Mouse (Mus musculus): ENCODE measurements around the gene Mrap.
A peak's percentile ranks its signal among the peaks of the same experiment; 100 is the strongest.

Gene Mrap

DNA sequence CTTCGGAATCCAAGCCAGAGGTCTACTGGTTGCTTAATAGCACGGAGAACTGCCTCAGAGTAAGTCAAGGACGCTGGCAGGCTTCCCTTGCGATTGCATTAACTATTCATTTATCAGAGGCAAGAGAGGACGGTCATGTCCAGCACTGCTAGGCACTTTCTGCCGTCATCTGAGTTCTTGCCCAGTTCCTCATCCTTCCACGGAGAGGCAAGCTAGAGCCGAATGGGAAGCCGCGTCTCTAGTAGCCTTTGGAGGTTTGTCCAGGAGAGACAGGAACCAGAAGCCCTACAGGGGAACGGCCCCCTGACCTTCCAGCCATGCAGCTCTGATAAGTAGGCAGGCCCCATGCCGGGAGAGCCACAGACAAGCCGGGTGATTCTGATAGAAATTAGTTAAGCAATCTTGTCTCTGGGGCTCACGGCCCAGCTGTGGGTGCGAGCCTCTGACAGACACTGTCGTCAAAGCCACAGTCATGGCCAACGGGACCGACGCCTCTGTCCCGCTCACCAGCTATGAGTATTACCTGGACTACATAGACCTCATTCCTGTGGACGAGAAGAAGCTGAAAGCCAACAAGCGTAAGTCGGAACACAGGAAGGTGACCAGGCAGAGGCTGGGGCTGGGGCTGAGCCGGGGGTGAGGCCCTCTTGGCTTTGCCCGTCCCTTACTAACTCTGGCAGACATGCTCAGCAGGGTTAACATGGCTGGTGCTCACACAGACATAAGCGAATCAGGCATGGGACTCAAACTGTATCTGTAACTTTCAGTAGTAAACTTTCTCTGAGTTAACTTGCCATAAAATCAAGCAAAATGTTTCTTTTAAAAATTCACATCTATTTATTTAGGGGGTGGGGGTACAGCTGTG is at the start of gene Mrap:
Gene Mrap (plus strand): TSS at position 116 of the 865 bp plus-strand sequence.
- no peak for DNase-seq (ENCODE audit: low spot score in 2 of 2)

DNA sequence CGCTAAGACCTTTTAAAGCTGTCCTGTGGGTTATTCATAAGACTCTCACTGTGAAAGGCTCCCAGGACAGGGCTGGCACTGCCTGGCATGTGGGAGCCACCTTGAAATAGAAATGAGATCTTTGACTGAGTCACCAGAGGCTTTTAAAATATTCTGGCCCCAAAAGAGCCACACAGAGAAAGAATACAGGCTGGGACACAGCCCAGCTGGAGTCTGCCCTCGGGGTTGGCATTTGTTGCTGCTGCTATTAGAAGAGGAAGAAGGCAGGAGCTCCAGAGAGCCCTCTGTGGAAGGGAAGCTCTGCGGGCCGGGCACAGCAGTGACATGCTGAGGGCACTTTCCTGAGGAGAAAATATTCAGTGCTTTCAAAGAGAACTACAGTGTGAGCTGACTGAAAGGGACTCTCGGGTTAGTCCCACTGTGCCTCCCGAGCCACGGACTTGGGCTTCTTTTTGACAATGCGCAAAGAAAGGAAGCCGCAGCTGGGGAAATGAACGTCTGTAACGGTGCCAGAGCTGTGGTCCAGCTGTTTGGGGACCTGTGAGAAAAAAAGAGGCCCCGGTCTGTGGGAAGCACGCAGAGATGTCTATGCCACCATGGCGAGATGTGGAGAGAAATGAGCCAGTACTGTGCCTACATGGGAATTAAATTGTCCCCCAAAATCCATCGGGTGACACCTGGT is 45.2 kb upstream of the Mrap start:
- DNase-seq (ENCODE audit: low spot score in 2 of 2), result no peak

DNA sequence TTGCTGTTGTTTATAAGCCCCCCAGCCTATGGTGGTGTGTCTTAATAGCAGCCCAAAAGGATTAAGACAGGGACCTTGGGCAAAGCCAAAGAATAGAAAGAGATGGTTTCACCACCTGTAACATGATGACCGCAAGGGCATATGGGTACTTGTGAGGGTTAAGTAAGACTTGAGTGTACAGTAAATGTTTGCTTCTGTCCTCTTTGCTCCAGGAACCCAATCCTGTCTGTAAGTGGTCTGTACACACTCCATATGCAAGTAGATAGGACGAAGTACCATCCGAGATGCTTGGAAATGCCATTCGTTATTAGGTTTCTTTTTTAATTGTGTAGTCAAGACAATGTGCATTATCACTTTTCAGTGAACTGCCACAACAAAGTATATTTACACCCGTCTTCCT is 44.4 kb upstream of the Mrap start:
- DNase-seq (ENCODE audit: low spot score in 2 of 2), result no peak

DNA sequence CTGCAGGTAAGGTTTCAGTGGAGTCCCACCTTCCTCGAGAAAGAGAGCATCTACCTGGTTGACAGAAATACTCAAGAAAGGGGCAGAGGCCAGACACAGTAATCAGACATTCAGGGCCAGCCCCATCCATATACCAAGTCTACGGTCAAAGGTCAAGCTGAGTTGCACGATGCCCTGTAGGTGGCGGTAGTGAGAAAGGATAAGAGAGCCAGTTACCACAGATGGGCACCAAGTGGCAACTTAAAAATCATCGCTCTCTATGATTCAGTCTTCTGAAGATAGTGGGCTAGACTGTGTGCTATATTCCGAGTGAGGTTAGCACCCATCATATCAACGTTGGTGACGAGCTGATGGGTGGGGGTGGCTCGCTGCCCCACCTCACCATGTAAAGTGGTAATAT is 43.3 kb upstream of the Mrap start:
- no peak for DNase-seq (ENCODE audit: low spot score in 2 of 2)

DNA sequence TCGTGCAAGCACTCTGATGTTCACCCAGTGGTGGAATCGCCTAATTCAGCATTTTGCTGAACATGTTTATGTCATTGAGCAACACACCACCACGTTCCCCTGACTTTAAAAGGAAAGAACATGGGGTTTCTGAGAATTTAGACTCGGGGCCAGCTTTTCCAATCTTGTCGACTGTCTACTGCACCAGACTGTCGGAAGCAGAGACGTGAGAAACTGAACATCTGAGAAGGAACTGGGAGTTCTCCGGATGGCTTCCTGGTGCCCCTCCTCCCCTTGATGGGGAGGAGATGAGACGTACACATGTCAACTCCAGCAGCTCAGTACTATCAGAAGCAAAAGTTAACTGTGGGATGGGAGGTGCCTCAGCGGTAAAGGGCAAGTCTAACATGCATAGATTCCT is 42.9 kb upstream of the Mrap start:
- no peak for DNase-seq (ENCODE audit: low spot score in 2 of 2)

DNA sequence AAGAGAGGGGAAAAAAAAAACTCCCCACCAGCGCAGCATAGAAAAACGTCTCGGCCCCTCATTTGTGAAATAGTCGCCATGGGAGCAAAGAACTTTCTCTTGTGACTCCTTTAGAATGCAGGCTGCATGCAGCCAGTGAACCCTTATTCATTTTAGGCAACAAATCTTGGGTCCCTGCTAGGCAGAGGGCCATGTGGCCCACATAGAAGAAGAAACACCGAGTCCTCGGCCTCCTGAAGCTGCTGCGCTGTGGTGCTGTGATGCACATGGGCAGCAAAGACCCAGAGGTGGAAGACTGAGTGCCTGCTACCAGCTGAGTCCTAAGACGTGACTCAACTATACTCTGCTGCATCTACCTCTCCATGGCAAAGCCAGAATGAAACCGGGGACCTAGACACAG is 41.7 kb upstream of the Mrap start:
- no peak for DNase-seq (ENCODE audit: low spot score in 2 of 2)

DNA sequence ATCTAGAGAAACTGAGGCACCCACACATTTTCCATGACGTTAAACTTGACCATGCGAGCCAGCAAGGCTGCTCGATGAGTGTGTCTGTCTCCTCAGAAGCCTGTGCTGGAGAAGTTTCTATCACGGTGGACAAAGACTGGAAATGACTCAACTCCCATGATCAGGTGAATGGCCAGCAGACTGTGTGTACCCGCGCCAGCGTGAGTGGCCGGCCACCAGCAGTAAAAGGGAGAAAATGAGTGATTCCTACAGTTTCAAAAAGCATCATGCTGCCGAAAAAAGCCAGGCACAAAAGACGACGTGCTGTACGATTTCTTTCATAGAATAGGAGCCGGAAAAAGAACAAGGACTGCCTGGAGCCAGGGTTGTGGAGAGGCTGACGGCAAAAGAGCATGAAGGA is 38.6 kb upstream of the Mrap start:
- DNase-seq (ENCODE audit: low spot score in 2 of 2), result no peak

DNA sequence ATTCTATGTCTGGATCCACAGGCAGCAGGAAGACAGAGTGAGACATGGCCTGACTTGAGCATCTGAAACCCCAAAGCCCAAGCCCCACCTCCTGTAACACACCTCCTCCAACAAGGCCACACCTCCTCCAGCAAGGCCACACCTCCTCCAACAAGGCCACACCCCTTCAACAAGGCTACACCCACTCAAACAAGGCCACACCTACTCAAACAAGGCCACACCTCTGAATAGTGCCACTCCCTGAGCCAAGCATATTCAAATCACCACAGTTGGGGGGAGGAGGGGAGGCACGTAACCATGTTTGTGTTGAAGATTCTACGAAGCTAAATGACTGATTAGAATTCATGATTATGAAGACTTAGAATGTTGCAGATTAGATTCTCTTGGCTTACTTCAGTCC is 36.5 kb upstream of the Mrap start:
- no peak for DNase-seq (ENCODE audit: low spot score in 2 of 2)

DNA sequence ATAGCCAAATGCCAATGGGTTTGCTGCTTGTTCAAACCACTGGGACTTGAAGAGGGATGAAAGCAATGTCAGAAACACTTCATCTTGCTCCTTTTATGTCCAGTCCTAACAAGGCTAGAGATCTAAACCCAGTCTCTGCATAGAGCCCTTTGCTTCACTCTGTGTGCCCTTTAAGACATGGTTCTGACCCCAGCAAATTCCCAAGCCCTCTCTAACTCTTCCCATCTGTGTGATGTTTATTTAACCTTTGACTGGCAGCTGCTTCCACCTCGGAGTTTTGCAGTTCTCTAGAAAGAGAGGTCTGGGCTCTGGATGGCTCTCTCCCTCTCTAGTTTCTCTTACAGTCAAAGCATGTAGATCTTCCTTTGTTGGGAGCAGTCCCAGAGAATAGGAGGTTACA is 34.4 kb upstream of the Mrap start:
- no peak for DNase-seq (ENCODE audit: low spot score in 2 of 2)

DNA sequence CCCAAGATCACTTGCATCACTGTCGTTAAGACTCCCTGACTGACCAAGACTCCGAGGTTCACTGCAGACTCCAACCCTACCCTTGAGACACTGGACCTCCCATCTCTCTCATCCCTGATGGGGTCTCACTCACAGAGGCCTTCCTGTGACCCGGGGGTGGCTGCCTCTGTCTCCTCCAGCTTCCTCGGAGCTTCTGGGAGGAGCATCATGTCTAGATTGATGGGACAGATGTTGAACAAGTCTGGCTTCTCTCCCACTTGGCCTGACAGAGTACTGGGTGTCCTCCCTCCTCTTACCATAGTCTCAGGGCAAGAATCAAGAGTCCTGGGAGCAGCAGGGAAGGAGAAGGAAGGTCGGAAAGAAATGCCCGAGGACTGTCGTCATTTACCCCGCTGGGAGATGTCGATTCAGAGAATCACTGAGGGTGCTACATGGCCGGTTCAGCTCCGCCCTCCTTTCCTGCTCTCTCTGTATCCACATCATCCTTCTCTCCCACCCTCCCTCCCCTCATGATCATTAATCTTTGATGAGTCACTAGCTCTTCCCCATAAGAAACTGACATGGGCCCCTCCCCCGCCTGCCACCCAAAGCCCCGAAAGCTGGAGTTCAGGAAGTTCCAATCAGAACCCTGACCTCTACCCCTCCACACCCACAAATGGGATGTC is 33.7 kb upstream of the Mrap start:
- no peak for DNase-seq (ENCODE audit: low spot score in 2 of 2)

DNA sequence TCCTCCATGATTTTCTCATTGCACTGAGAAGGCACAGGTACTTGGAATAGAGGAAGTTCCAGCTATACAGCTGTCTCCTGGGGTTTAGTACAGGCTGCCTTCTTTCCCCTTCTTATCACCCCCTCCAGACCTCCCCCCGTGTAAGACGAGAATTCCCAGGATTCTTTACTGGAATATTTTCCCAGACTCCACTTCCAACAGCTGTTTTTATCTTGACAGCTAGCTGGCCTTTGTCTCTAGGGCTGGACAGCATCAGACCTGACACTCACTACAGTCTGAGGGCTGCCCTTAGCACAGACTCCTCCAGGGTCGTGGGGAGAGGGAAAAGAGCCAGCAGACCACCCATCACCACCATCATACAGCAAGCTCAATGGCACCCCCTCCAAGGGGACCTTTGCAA is 31.7 kb upstream of the Mrap start:
- DNase-seq (ENCODE audit: low spot score in 2 of 2), result no peak

DNA sequence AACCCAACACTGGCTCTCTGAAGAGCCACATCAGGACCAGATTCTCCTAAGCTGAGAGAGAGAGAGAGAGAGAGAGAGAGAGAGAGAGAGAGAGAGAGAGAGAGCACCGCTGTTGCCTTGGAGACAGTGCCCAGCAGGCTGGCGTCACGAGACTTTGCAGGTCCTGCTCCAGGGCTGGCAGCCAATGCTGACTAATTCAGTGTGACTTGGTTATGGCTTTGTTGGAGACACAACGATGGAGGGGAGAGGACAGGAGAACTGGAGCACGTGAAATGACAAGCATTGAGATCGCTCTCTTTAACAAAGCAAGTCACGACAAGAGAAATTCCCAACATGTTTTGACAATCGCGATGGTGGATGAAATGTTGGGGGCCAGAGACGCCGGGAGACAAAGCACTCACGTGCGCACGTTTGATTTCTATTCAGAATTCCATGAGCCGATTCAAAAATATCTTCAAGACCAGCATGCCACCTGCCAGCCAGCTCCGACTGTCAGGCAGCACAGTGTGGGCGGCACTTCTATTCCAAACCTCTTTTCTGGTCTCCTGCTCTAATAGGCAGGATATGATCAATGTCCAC is 28.2 kb upstream of the Mrap start:
- peak; percentile 57 to 76 for DNase-seq (ENCODE audit: low spot score in 2 of 2)

DNA sequence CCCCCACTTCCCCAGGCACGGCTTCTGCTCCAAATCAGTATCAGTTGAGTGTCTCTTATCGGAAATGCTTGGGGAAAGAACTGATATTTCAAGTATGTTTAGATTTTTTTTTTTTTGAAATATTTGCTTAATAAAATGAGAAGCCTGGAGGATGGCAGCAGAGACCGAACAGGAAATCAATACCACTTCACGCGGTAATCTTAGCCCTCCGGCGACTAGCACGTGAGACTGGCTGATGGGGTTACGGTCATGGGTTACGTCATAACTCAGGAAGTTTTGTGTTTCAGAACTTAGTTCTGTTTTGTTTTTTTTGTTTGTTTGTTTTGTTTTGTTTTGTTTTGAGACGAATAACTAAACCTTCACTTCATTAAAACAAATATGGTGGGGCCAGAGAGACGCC is 27.7 kb upstream of the Mrap start:
- DNase-seq (ENCODE audit: low spot score in 2 of 2), result no peak

DNA sequence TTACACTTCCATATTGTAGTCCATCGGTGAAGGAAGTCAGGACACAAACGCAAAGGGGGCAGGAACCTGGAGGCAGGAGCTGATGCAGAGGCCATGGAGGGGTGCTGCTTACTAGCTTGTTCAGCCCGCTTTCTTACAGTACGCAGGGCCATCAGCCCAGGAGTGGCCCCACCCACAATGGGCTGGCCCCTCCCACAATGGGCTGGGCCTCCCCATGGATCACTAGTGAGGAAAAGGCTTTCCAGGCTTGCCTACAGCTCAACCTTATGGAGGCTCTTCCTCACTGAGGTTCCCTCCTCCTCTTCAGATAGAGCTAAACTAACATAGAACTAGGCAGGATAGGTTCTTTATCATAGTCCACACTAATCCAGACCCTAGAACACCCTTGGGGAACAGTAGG is 14.0 kb upstream of the Mrap start:
- DNase-seq (ENCODE audit: low spot score in 2 of 2), result no peak

DNA sequence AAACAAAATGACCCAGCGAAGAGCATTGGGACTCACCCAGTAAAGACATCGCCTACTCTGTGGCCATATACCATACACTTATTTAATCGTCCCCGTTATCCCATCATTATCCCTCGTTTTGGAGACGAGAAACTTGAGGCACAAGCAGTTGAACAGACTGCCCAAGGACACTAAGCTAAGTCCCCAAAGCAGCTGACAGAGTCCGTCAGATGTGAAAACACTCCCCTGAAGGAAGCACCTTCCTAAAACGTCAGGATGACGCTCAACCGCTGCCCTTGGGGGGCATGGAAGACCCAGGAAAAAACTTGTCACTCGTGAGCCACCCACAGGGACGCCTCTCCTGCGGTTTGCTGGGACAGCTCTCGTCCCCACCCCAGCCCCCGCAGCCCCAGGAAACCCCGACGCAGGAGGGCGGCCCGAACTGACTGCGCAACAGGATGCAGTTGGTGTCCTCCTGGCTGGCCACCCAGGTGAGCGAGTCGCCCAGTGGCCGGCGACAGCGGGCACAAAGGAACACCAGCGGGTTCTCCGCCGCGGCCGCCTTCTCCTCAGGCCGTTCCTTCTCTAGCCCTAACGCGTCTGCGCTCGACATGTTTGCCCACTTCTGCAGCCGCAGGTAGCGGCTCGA is 11.3 kb upstream of the Mrap start:
- DNase-seq (ENCODE audit: low spot score in 2 of 2), result no peak

DNA sequence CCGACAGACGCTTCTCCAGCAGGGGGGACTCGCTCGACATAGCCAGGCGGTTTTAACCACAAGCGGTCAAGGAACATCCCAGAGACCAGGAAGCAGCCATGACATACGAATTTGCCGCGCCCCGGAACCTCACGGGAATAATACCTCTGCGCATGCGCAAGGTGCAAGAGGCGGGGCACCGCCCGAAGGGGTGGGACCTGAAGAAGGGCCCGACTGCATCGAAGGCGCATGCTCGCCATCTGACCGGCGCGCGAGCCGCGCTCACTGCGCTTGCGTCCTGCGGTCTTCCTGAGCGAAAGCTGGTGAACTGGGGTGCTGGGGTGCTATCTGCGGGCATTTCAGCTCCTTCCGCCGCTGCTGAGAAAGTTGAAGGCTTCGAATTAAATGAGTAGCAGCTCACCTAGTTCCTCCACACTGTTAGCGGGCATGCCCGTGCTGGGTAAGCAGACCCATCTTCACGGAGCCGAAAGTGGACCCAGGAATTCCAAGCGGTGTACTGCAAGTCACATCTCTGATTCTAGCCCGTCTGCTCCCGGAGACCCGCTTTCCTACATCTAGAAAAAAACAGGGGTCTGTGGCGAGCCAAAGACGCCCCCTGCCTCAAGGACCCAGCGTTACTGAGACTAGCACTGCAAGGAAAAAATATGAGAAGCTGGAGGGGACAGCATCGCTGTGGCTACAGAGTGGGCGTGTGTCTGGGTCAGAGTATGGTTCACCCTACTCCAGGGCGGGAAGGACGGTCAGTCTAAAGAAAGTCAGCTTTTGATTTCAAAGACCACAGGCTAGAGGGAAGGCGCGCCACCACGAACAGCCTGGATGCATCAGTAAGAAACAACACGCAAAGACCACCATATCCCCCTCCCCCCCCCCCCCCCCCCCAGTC is 10.5 kb upstream of the Mrap start, which contains the start of gene Mis18a:
Gene Mis18a (minus strand): TSS at position 172 of the 883 bp plus-strand sequence.
- peak; percentile 92 to 93 for DNase-seq (ENCODE audit: low spot score in 2 of 2)

DNA sequence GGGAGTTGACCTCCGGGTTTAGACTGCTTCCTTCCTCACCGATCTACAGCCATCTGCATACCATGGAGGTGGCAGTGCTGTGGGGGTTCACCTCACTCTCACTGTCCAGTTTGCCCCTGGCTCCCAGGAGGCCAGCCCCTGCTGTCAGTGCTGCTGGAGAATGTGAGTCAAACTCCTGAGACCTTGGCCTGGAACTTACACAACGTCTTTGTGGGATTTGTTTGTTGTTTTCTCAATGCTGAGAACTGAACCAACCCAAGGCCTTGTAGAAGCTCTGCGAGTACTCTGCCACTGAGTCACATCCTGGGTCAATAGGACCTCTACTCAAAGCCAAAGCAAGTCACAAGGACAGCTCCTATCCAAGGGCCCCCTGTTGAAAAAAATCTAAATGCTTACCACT is 2.4 kb upstream of the Mrap start:
- no peak for DNase-seq (ENCODE audit: low spot score in 2 of 2)

DNA sequence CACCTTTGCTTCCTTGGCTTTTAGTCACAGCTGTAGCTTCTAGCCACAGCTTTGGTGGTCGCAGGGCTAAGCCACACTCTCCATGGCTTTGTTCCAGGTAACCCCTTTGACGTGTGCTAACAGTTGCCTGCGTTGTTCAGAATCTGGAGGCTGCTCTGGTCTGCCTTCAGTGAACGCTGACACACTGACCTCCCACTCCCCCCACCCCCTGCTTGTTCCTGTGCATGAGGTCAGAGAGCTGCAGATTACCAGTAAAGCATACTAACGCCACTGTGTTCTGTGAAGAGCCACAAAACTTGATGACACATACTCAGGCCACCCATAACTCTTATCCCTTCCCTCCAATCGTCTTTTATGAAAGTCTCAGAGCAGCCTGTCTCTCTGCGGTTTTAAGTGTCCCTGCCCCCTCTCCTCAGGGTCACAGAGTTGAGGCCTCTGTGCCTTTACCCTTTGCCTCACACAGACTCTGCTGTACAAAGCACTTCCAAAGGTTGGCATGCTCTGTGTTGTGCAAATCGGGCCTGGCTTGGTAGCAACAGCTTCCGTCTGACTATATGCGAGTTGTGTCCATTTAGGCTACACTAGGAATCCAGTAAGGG is 1.2 kb upstream of the Mrap start:
- no peak for DNase-seq (ENCODE audit: low spot score in 2 of 2)

DNA sequence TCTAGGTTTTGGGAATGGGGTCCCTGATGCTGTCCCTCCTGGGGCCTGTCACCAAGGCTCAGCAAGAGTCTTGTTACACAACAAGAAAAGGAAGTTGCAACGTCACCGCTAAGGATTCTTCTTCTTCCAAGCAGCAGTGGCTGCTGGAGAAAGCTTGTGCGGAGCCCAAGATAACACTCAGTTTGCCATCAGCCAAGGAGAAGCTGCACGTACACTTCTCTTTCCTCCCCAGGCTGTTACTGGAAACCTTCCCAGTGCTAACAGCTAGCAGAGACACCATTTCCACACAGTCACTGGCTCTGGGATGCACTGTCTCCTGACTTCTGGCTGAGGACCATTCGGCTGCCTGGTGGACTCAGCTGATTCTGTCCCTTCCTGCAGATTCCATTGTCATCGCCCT is 9.1 kb downstream of the Mrap start:
- no peak for DNase-seq (ENCODE audit: low spot score in 2 of 2)

DNA sequence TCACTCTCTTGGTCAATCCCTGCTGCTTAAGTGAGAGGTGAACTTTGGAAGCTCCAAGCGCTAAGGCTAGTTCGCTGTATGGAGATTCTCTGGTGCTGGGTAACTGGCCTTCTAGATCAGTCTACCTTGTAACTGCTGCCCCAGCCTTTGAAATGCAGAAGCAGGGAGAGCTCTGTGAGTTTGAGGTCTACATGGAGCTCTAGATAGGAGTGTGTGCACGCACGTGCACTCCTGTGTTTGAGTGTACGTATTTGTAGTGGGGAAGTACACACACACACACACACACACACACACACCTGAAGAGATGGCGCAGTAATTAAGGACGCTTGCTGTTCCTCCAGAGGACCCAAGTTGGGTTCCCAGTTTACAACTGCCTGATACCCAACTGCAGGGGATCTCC is 10.2 kb downstream of the Mrap start:
- DNase-seq (ENCODE audit: low spot score in 2 of 2), result no peak
